Mouse (Mus musculus) midbrain, postnatal 0 days (tissue): ENCODE results near the gene Aox2. TPM values are rescaled to one million over a fixed set of nuclear protein-coding genes. Genes with fewer than 3 reads are reported as not detected.

ENCODE experiments used
- ATAC-seq: fragments of 200-750 bp; cut with Nextera tagmentation; 2 replicates; pipeline ENCODE4 v1.8.0; 2017; ENCODE audit warnings: moderate number of reproducible peaks, mild to moderate bottlenecking, moderate TSS enrichment, moderate library complexity; ENCODE audit not compliant: low FRiP score
- DNase-seq: peaks from one replicate; pipeline ENCODE4 v3.0.0-alpha.2; 2015; ENCODE audit warnings: low spot score
- H3K27ac ChIP-seq: fragments of 300-500 bp; sonication (generic); 2 replicates; pipeline ENCODE4 v1.5.1; 2014; ENCODE audit warnings: low read depth, mild to moderate bottlenecking, low read length, mixed read lengths
- H3K27me3 ChIP-seq: fragments of 300-500 bp; sonication (generic); 2 replicates; pipeline ENCODE4 v1.6.1; 2014; ENCODE audit warnings: low read length, control low read depth, mixed read lengths; ENCODE audit not compliant: insufficient read depth
- H3K36me3 ChIP-seq: fragments of 300-500 bp; sonication (generic); 2 replicates; pipeline ENCODE4 v1.6.1; 2014; ENCODE audit warnings: low read length, control low read depth, mixed read lengths; ENCODE audit not compliant: insufficient read depth
- H3K4me1 ChIP-seq: fragments of 300-500 bp; sonication (generic); 2 replicates; pipeline ENCODE4 v1.6.1; 2014; ENCODE audit warnings: mild to moderate bottlenecking, control low read depth, antibody characterized with exemption, low read length, mixed read lengths; ENCODE audit not compliant: insufficient read depth
- H3K4me2 ChIP-seq: fragments of 300-500 bp; sonication (generic); 2 replicates; pipeline ENCODE4 v1.6.1; 2014; ENCODE audit warnings: low read depth, mild to moderate bottlenecking, low read length, mixed read lengths; ENCODE audit not compliant: poor library complexity, severe bottlenecking
- H3K4me3 ChIP-seq: fragments of 300-500 bp; sonication (generic); 2 replicates; pipeline ENCODE4 v1.5.1; 2014; ENCODE audit warnings: low read depth, mild to moderate bottlenecking, low read length, moderate library complexity
- H3K9ac ChIP-seq: fragments of 300-500 bp; sonication (generic); replicated peaks from 2 replicates; pipeline ENCODE4 v1.6.1; 2014; ENCODE audit warnings: mild to moderate bottlenecking, low read length, moderate library complexity, mixed read lengths; ENCODE audit not compliant: poor library complexity, severe bottlenecking
- H3K9me3 ChIP-seq: fragments of 300-500 bp; sonication (generic); 2 replicates; pipeline ENCODE4 v1.6.1; 2016; ENCODE audit warnings: low read length, control low read depth
- CTCF ChIP-seq: IDR thresholded peaks from 2 replicates; pipeline ENCODE4 v1.5.1; 2016; ENCODE audit warnings: antibody characterized with exemption, mild to moderate bottlenecking
- WGBS: fragments of 180-500 bp; shearing (Covaris S2); extraction: QIAGEN DNeasy Blood & Tissue Kit; methylation state at CpG from one replicate; pipeline ENCODE4 v1.1.7; 2014; 5-methylcytosine and 5-hydroxymethylcytosine counted together
- polyA plus RNA-seq: library from polyadenylated mRNA; unstranded; fragments of >200 nt; fragmentation: Nextera tagmentation; extraction: Ambion mirVana; gene quantifications from 2 replicates; pipeline ENCODE4 v1.2.1, GENCODE M21; 2015
- total RNA-seq: library from RNA; depleted of rRNA; stranded (reverse); fragments of >200 nt; gene quantifications from 2 replicates; pipeline ENCODE4 v1.2.3, GENCODE M21; 2014

Aox2 gene
- total and polyA plus RNA-seq, 2 experiments from 2014 or later = 0.16 TPM; not detected in 1

DNA sequence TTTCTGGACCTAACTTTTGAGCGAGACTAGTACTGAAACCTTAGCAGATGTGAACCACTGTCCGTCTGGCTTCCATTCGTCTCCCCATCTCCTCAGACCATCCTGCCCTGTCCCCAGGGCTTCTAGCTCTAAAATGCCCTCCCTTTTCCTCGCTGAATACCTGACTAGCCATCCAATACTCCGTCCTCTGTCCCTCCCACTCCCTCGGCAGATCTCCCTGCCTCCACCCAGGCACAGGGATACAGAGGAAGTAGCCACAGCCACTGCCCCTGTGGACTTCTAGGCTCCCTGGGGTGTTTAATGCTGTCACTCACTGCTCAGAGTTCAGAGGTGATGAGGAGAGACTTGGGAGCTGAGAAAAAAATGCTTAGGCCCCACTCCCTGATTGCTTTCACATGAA, 23.9 kb downstream of the Aox2 start:
- H3K9me3 ChIP-seq = no peaks in the 10 kb centered on the region
- H3K4me1 ChIP-seq = no peaks in the 10 kb centered on the region
- no peak overlapping the region for H3K27ac ChIP-seq
- H3K4me2 ChIP-seq = no peak overlapping the region
- 74% methylated on average over 6 of the region's 6 CpGs for WGBS
- no peaks in the 10 kb centered on the region for H3K27me3 ChIP-seq
- no peak overlapping the region for H3K9ac ChIP-seq
- DNase-seq (no peak), ATAC-seq (no peak)
- H3K4me3 ChIP-seq = no peak overlapping the region
- no peak for TF ChIP-seq CTCF
- no peaks in the 10 kb centered on the region for H3K36me3 ChIP-seq

DNA sequence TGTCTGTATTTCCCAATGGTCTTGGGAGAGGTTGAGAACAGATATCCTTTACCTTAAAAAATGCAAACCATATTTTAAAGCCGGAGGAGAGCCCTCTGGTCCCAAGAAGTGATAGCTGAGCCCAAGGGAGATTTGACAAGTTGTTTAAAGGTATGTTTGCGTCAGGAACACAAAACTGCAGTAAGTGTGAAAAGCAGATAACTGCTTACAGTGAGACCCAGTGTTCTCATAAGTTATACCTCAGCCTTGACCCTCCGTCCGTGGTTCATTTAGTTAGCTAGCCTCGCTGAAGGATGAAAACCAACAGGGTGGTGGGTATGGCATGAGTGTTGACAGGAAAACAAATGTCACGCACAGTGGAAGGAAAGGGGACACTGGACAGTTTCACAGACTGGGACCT, 24.9 kb downstream of the Aox2 start:
- Histone ChIP-seq H3K27ac (no peak overlapping the region), H3K36me3 (no peaks in the 10 kb centered on the region), H3K9me3 (no peaks in the 10 kb centered on the region), H3K4me1 (no peaks in the 10 kb centered on the region), H3K9ac (no peak overlapping the region), H3K4me3 (no peak overlapping the region), H3K4me2 (no peak overlapping the region), H3K27me3 (no peaks in the 10 kb centered on the region)
- 92% methylated on average over 6 of the region's 6 CpGs for WGBS
- ATAC-seq (no peak), DNase-seq (no peak)
- TF ChIP-seq CTCF = no peak

DNA sequence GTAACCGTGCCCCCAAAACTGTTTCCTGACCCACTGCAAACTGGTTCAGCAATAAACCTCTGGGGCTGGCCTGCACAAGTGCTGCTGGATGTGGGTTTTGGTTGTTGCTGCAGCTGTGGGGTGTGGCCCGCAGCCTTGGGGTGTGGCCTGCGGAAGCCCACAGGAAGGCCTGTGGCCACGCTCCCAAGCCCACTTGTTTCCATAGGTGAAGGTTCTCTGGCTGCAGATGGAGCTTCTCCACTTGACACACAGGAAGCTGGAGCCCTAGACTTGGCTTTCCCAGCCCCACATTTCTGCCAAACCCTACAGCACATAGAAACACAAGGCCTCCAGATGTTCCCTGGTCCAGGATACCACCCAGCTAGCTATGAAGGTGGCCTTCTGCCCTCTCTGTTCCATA, 25.6 kb downstream of the Aox2 start:
- Histone ChIP-seq H3K4me3 (no peak overlapping the region), H3K27me3 (no peaks in the 10 kb centered on the region), H3K27ac (no peak overlapping the region), H3K9me3 (no peaks in the 10 kb centered on the region), H3K9ac (no peak overlapping the region), H3K36me3 (no peaks in the 10 kb centered on the region), H3K4me2 (no peak overlapping the region), H3K4me1 (no peaks in the 10 kb centered on the region)
- DNase-seq (no peak), ATAC-seq (no peak)
- 92% methylated on average over 4 of the region's 4 CpGs for WGBS
- no peak for TF ChIP-seq CTCF

DNA sequence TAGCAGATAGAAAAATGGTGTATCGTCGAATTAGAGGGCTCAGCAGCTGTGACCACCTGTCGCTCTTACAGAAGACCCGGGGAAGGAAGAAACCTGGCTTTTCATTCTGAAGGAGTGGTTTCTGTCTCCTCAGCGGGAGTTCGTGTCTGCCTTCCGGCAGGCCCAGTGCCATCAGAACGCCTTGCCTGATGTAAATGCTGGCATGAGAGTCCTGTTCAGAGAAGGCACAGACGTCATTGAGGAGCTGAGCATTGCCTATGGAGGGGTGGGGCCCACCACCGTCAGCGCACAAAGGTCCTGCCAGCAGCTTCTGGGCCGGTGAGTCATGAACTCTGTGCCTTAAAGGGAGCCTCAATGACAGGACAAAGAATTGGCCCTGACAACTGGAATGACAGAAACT, 26.2 kb downstream of the Aox2 start:
- ATAC-seq (no peak), DNase-seq (no peak)
- WGBS = 62% methylated on average over 12 of the region's 12 CpGs
- no peaks in the 10 kb centered on the region for H3K4me1 ChIP-seq
- no peak overlapping the region for H3K27ac ChIP-seq
- no peak for TF ChIP-seq CTCF
- no peaks in the 10 kb centered on the region for H3K27me3 ChIP-seq
- H3K4me3 ChIP-seq = no peak overlapping the region
- H3K4me2 ChIP-seq = no peak overlapping the region
- H3K9ac ChIP-seq = no peak overlapping the region
- H3K9me3 ChIP-seq = no peaks in the 10 kb centered on the region
- H3K36me3 ChIP-seq = no peaks in the 10 kb centered on the region

DNA sequence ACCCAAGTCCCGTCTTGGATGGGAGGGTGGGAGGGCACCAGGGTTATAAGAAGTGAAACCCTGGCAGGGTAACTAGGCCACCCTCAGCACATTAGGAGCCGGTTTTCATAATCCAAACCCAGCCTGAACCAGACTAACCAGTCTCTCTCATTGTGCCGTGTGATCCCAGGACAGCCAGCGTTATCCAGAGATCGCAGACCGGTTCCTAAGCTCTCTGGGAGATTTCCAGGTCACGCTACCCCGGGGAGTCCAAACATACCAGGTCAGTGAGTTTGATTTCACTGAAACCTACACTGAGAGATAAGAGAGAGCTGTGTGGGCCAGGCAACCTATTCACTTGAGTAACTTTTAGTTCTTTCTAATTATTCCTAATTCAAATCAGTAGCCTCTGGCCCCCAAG, 29.1 kb downstream of the Aox2 start:
- 83% methylated on average over 8 of the region's 8 CpGs for WGBS
- Histone ChIP-seq H3K9ac (no peak overlapping the region), H3K27me3 (no peaks in the 10 kb centered on the region), H3K9me3 (no peaks in the 10 kb centered on the region), H3K4me3 (no peak overlapping the region), H3K36me3 (no peaks in the 10 kb centered on the region), H3K27ac (no peak overlapping the region), H3K4me1 (no peaks in the 10 kb centered on the region), H3K4me2 (no peak overlapping the region)
- ATAC-seq = no peak
- no peak for TF ChIP-seq CTCF
- DNase-seq = no peak

DNA sequence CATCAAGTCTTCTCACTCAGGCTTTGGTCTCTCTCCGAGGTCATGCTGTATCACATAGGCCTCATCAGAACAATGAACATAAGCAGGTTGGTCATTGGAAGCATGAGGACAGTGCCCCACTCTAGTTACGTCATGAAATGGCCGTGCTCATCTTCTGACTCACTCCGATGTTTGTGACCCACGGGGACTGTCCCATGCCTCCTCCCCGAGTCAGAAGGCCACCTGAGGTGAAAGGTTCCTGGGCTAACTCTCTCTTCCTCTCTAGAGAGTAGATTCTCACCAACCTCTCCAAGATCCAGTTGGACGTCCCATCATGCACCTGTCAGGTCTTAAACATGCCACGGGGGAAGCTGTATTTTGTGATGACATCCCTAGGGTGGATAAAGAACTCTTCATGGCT, 30.5 kb downstream of the Aox2 start:
- H3K4me2 ChIP-seq = no peak overlapping the region
- no peak for DNase-seq
- no peaks in the 10 kb centered on the region for H3K27me3 ChIP-seq
- 91% methylated on average over 8 of the region's 8 CpGs for WGBS
- no peak overlapping the region for H3K4me3 ChIP-seq
- no peaks in the 10 kb centered on the region for H3K9me3 ChIP-seq
- no peak for TF ChIP-seq CTCF
- H3K27ac ChIP-seq = no peak overlapping the region
- H3K36me3 ChIP-seq = no peaks in the 10 kb centered on the region
- no peaks in the 10 kb centered on the region for H3K4me1 ChIP-seq
- ATAC-seq = no peak
- no peak overlapping the region for H3K9ac ChIP-seq

DNA sequence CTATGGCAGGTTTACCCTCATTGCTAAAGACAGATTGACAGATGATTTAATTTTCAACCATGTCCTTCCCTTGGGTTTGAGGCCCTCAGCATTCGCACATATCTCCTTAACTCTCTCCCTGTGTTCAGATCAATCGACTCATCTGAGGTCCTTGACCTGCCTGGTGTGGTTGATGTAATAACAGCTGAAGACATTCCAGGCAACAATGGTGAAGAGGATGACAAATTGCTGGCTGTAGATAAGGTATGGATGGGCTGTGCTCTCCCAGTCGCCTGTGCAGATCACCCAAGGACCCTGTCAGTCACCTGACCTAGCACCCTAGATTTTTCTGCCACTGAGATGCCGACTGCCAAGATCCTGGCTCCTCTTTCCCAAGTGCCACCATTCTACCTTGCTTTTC, 31.7 kb downstream of the Aox2 start:
- H3K9ac ChIP-seq = no peak overlapping the region
- no peaks in the 10 kb centered on the region for H3K4me1 ChIP-seq
- no peak overlapping the region for H3K4me2 ChIP-seq
- ATAC-seq (no peak), DNase-seq (no peak)
- no peaks in the 10 kb centered on the region for H3K27me3 ChIP-seq
- no peaks in the 10 kb centered on the region for H3K36me3 ChIP-seq
- H3K4me3 ChIP-seq = no peak overlapping the region
- H3K27ac ChIP-seq = no peak overlapping the region
- H3K9me3 ChIP-seq = no peaks in the 10 kb centered on the region
- no peak for TF ChIP-seq CTCF
- WGBS = 87% methylated on average over 4 of the region's 4 CpGs
